Mouse (Mus musculus) megakaryocyte progenitor cell, adult 5-6 weeks (primary cell): ENCODE measurements around the gene Mrpl22. TPM values are rescaled to one million over a fixed set of nuclear protein-coding genes. Genes with fewer than 3 reads are reported as not detected.
"Not testable (repeated sequence)": the region's sequence is repeated elsewhere in the genome, so short reads cannot be mapped to it uniquely, and the experiment has no call there.

Experiments
- ATAC-seq: replicated peaks from 2 replicates; pipeline ENCODE4 v1.8.0; 2016; ENCODE audit warnings: mild to moderate bottlenecking, moderate TSS enrichment, inconsistent platforms; ENCODE audit not compliant: poor library complexity
- total RNA-seq, 2 experiments: library from RNA; stranded (forward) in 1 of 2; stranded (reverse) in 1 of 2; fragments of 157-497, 149-512 nt in 1 of 2; fragments of 200-1000 nt in 1 of 2; gene quantifications; 2 replicates each; pipeline versions ENCODE4 v1.2.3 to v1.2.4; 2015 to 2017

Gene Mrpl22
- total RNA-seq, 2 experiments from 2014 or later = 52.2 to 76.5 TPM

GRCm38 (mm10) chr11:58224872-58225271, 53.4 kb downstream of the Mrpl22 start:
- ATAC-seq = not testable (repeated sequence)

- peak; percentile 95 for ATAC-seq
These were observed 54.2 kb downstream of the Mrpl22 start for GRCm38 (mm10) chr11:58225655-58226054.

GRCm38 (mm10) chr11:58226425-58226824, 55.0 kb downstream of the Mrpl22 start:
- ATAC-seq = no peak

- not testable (repeated sequence) for ATAC-seq
These were observed 56.6 kb downstream of the Mrpl22 start for GRCm38 (mm10) chr11:58228021-58228420.

Other genes with a start within 250 kb of the Mrpl22 start
- gene Larp1, start 162.6 kb upstream of the Mrpl22 start, total RNA-seq (2015) = 134 and 142 TPM in 2 replicates
- gene Larp1, start 162.6 kb upstream of the Mrpl22 start, total RNA-seq (2017) = 52.9 and 67.5 TPM in 2 replicates
- gene Gm12248, start 78.5 kb upstream of the Mrpl22 start, total RNA-seq (2015) = not detected in 2 replicates
- not detected in 2 replicates for gene Gm12248, start 78.5 kb upstream of the Mrpl22 start, total RNA-seq (2017)
- gene Cnot8, start 67.5 kb upstream of the Mrpl22 start, total RNA-seq (2015) = 68.2 and 73.9 TPM in 2 replicates
- 113 and 114 TPM in 2 replicates for gene Cnot8, start 67.5 kb upstream of the Mrpl22 start, total RNA-seq (2017)
- gene Gemin5, start 3.1 kb upstream of the Mrpl22 start, total RNA-seq (2015) = 18.8 and 19.4 TPM in 2 replicates
- 27.5 and 30.8 TPM in 2 replicates for gene Gemin5, start 3.1 kb upstream of the Mrpl22 start, total RNA-seq (2017)
- gene Igtp, start 27.9 kb downstream of the Mrpl22 start, total RNA-seq (2015) = 13.4 and 16.3 TPM in 2 replicates
- 8.6 and 9.6 TPM in 2 replicates for gene Igtp, start 27.9 kb downstream of the Mrpl22 start, total RNA-seq (2017)
- 5.7 and 5.8 TPM in 2 replicates for gene Irgm2, start 28.0 kb downstream of the Mrpl22 start, total RNA-seq (2015)
- gene Irgm2, start 28.0 kb downstream of the Mrpl22 start, total RNA-seq (2017) = 3.9 and 7.1 TPM in 2 replicates
- gene 4930438A08Rik, start 103.1 kb downstream of the Mrpl22 start, total RNA-seq (2015) = 5.2 and 6.5 TPM in 2 replicates
- 6.4 and 13.3 TPM in 2 replicates for gene 4930438A08Rik, start 103.1 kb downstream of the Mrpl22 start, total RNA-seq (2017)
- gene Zfp692, start 135.4 kb downstream of the Mrpl22 start, total RNA-seq (2015) = 22.7 and 27.3 TPM in 2 replicates
- 33.0 and 36.8 TPM in 2 replicates for gene Zfp692, start 135.4 kb downstream of the Mrpl22 start, total RNA-seq (2017)
- 31.0 and 31.6 TPM in 2 replicates for gene Zfp672, start 158.7 kb downstream of the Mrpl22 start, total RNA-seq (2015)
- gene Zfp672, start 158.7 kb downstream of the Mrpl22 start, total RNA-seq (2017) = 23.2 and 26.4 TPM in 2 replicates
- gene Sh3bp5l, start 159.1 kb downstream of the Mrpl22 start, total RNA-seq (2015) = 2.5 and 4.1 TPM in 2 replicates
- gene Sh3bp5l, start 159.1 kb downstream of the Mrpl22 start, total RNA-seq (2017) = 12.8 and 31.6 TPM in 2 replicates
- not detected in 2 replicates for gene Lypd8, start 207.4 kb downstream of the Mrpl22 start, total RNA-seq (2015)
- not detected in 2 replicates for gene Lypd8, start 207.4 kb downstream of the Mrpl22 start, total RNA-seq (2017)
- gene 1810065E05Rik, start 249.4 kb downstream of the Mrpl22 start, total RNA-seq (2015) = not detected in 2 replicates
- not detected in 2 replicates for gene 1810065E05Rik, start 249.4 kb downstream of the Mrpl22 start, total RNA-seq (2017)